Mouse (Mus musculus) limb, embryonic 13.5 days (tissue): Measurements from ENCODE around the gene Ptpn6. TPM values are rescaled to one million over a fixed set of nuclear protein-coding genes. Genes with fewer than 3 reads are reported as not detected.

Experiments
- ATAC-seq: fragments of 200-750 bp; cut with Nextera tagmentation; 2 replicates; pipeline ENCODE4 v1.8.0; 2017; ENCODE audit warnings: low read depth, moderate number of reproducible peaks, moderate TSS enrichment; ENCODE audit not compliant: low FRiP score
- H3K27ac ChIP-seq: fragments of 300-500 bp; sonication (generic); 2 replicates; pipeline ENCODE4 v1.5.1; 2015; ENCODE audit warnings: inconsistent platforms, mild to moderate bottlenecking, moderate library complexity
- H3K27me3 ChIP-seq: fragments of 300-500 bp; sonication (generic); 2 replicates; pipeline ENCODE4 v1.6.1; 2015; ENCODE audit warnings: mild to moderate bottlenecking, inconsistent platforms
- H3K36me3 ChIP-seq: fragments of 300-500 bp; sonication (generic); 2 replicates; pipeline ENCODE4 v1.6.1; 2015; ENCODE audit warnings: inconsistent platforms, mild to moderate bottlenecking, moderate library complexity
- H3K4me1 ChIP-seq: fragments of 300-500 bp; sonication (generic); 2 replicates; pipeline ENCODE4 v1.6.1; 2015; ENCODE audit warnings: inconsistent platforms
- H3K4me2 ChIP-seq: fragments of 300-500 bp; sonication (generic); replicated peaks from 2 replicates; pipeline ENCODE4 v1.6.1; 2015; ENCODE audit warnings: inconsistent platforms, mild to moderate bottlenecking, moderate library complexity
- H3K4me3 ChIP-seq: fragments of 300-500 bp; sonication (generic); 2 replicates; pipeline ENCODE4 v1.5.1; 2015; ENCODE audit warnings: moderate library complexity, mild to moderate bottlenecking, inconsistent platforms
- H3K9ac ChIP-seq: fragments of 300-500 bp; sonication (generic); 2 replicates; pipeline ENCODE4 v1.6.1; 2015; ENCODE audit warnings: mild to moderate bottlenecking, inconsistent platforms
- H3K9me3 ChIP-seq: fragments of 300-500 bp; sonication (generic); 2 replicates; pipeline ENCODE4 v1.6.1; 2016; ENCODE audit warnings: inconsistent platforms
- WGBS: fragments of 180-500 bp; shearing (Covaris S2); methylation state at CpG from one replicate; pipeline ENCODE4 v1.1.7; 2015; 5-methylcytosine and 5-hydroxymethylcytosine counted together
- polyA plus RNA-seq: library from polyadenylated mRNA; unstranded; fragments of >200 nt; fragmentation: Nextera tagmentation; extraction: Ambion mirVana; gene quantifications from 2 replicates; pipeline ENCODE4 v1.2.1, GENCODE M21; 2015

Ptpn6 gene
- polyA plus RNA-seq, 1 experiment from 2014 or later: 9.0 TPM

DNA sequence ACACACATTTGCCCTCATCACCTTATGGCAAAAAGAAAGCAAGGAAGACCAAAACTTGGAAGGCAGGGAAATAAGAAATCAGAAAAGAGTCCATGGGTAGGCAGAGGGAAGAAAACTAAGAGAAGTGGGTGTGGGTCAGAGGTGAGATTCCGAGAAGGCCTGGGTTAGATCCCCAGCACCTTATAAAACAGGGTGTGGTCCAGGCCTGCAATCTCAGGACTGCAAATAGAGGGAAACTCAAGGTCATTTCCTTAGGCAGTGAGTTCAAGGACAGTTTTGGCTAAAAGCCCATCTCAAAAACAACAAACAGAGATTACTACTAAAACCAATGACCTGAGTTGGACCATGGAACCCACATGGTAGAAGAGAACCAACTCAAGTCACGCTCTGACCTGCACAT lies 15.3 kb upstream of the Ptpn6 start:
- H3K27me3 ChIP-seq: no peaks in the 10 kb centered on the region
- peak overlapping the region; percentile 90; the same call in 1 of the 2 replicates for H3K4me2 ChIP-seq
- WGBS: 79% methylated on average over 2 of the region's 2 CpGs
- H3K9me3 ChIP-seq: no peaks in the 10 kb centered on the region
- no peak for ATAC-seq
- H3K27ac ChIP-seq: no peak overlapping the region
- H3K36me3 ChIP-seq: peaks cover 26% of the 10 kb centered on the region
- H3K9ac ChIP-seq: no peak overlapping the region
- no peak overlapping the region for H3K4me3 ChIP-seq
- H3K4me1 ChIP-seq: peaks cover 43% of the 10 kb centered on the region

GRCm38 (mm10) chr6:124750405-124750804 lies 11.9 kb upstream of the Ptpn6 start:
- Histone ChIP-seq H3K9ac (no peak overlapping the region), H3K36me3 (peaks cover 52% of the 10 kb centered on the region), H3K4me2 (no peak overlapping the region), H3K9me3 (no peaks in the 10 kb centered on the region), H3K27ac (no peak overlapping the region), H3K4me3 (no peak overlapping the region), H3K4me1 (peaks cover 40% of the 10 kb centered on the region), H3K27me3 (no peaks in the 10 kb centered on the region)
- WGBS: 86% methylated on average over 8 of the region's 8 CpGs
- ATAC-seq: no peak

DNA sequence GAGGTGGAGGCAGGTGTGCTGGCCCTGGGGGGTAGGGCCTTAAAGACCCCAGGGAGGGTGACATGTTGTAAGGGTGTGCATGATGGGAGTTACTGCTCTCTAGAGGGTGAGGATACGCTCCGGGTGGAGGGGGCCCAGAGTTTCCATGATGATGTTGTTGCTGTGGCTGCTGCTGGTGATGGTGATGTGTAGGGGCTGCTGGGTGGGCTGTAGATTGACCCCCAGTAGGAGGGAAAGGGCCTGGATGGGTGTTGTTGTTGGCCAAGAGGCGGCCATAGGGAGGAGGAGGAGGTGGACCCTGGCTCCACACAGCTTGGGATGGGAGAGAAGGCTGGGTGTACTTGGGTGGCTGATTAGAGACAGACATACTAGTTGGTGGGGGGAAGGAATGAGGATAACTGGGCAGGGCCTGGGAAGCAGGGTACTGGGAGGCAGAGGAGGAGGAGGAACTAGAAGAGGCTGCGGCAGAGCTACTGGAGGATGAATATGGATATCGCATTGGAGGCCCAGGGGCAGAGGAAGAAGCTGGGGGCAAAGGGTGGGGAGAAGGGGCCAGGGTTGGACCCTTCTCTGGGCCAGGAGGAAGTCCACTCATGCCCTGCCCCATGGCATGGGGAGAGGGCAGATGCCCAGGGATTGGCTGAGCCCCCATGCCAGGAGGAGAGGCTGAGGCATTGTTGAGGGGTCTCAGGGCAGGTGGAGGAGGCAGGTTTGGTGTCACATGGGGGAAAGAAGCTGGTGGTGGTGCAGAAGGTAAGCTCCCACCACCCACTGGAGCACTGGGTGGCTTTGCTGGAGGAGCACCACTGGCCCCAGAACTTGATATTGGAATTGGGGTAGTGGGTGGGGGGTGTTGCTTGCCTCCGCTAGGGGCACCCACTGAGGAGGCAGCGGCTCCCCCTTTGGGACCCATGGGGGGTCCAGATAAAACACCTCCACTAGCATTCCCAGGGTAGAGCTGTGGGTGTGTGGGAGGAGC lies 8.4 kb upstream of the Ptpn6 start:
- Histone ChIP-seq H3K4me2 (peak overlapping the region; percentile 94), H3K4me1 (peaks cover 28% of the 10 kb centered on the region), H3K4me3 (peak overlapping the region; percentile 54), H3K27ac (no peak overlapping the region; the same call in 1 of the 2 replicates), H3K36me3 (peaks cover 67% of the 10 kb centered on the region), H3K9me3 (no peaks in the 10 kb centered on the region), H3K9ac (peak overlapping the region; percentile 84; the same call in 1 of the 2 replicates), H3K27me3 (no peaks in the 10 kb centered on the region)
- no peak for ATAC-seq
- WGBS: 90% methylated on average over 7 of the region's 7 CpGs

GRCm38 (mm10) chr6:124746296-124746605 lies 7.7 kb upstream of the Ptpn6 start:
- peaks cover 67% of the 10 kb centered on the region for H3K36me3 ChIP-seq

DNA sequence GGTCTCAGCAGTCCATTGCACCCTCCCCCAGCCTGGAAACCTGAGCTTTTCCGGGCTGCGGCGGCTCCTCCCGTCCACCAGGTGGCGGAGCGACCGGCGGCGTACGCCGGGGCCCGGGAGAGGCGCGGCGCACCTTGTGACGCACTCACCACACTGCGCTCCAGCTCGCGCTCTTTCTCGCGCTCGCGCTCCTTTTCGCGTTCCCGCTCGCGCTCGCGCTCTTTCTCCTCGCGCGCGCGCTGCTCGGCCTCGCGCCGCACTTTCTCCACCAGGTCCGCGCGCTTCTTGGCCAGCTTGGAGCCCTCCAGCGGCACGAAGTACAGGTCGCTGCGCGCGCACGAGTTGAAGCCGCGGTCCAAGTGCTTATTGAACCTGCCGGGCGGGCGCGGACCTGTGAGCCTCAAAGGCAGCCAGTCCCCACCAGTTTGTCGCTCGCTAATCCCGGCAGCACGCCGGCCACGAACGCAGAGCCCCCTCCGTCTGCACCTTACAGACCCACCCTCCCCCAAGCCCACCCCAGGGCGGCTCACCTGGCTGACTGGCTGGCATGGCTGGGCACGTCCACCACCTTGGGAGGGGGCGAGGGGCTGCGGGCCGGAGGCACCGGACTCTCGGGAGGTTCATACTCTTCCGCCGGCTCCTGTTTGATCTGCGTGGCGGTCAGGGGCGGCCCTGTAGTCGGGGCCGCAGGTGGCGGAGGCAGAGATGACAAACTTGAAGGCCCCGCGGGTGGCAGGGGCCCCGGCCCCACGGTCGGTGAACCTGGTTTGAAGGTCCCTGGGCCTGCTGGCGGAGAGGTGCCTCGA lies 7.2 kb upstream of the Ptpn6 start:
- H3K4me1 ChIP-seq: peaks cover 33% of the 10 kb centered on the region
- peak overlapping the region; percentile 94 for H3K4me2 ChIP-seq
- no peaks in the 10 kb centered on the region for H3K27me3 ChIP-seq
- H3K9ac ChIP-seq: peak overlapping the region; percentile 84
- H3K36me3 ChIP-seq: peaks cover 67% of the 10 kb centered on the region
- H3K4me3 ChIP-seq: peak overlapping the region; percentile 54
- under 1% methylated on average over 77 of the region's 85 CpGs for WGBS
- H3K9me3 ChIP-seq: no peaks in the 10 kb centered on the region
- peak; percentile 77 for ATAC-seq
- peak overlapping the region; percentile 88 for H3K27ac ChIP-seq

More at GRCm38 (mm10) chr6:124746296-124746605, 7.7 kb upstream of the Ptpn6 start:
- Histone ChIP-seq H3K9me3 (no peaks in the 10 kb centered on the region), H3K27ac (peak overlapping the region; percentile 88), H3K27me3 (no peaks in the 10 kb centered on the region), H3K4me2 (peak overlapping the region; percentile 94), H3K9ac (peak overlapping the region; percentile 84), H3K4me3 (peak overlapping the region; percentile 54), H3K4me1 (peaks cover 33% of the 10 kb centered on the region)
- peak; percentile 4; the same call in 1 of the 2 replicates for ATAC-seq
- 16% methylated on average over 8 of the region's 8 CpGs for WGBS

- 70% methylated on average over 26 of the region's 26 CpGs for WGBS
Observed at GRCm38 (mm10) chr6:124744755-124745321, 6.3 kb upstream of the Ptpn6 start.

GRCm38 (mm10) chr6:124743647-124744046 lies 5.1 kb upstream of the Ptpn6 start:
- no peak overlapping the region for H3K4me3 ChIP-seq
- no peak overlapping the region for H3K27ac ChIP-seq
- H3K27me3 ChIP-seq: no peaks in the 10 kb centered on the region
- 89% methylated on average over 8 of the region's 8 CpGs for WGBS
- peaks cover 63% of the 10 kb centered on the region for H3K36me3 ChIP-seq
- no peaks in the 10 kb centered on the region for H3K9me3 ChIP-seq
- peak overlapping the region; percentile 26; the same call in 1 of the 2 replicates for H3K9ac ChIP-seq
- ATAC-seq: no peak
- H3K4me1 ChIP-seq: peaks cover 47% of the 10 kb centered on the region
- H3K4me2 ChIP-seq: no peak overlapping the region

More at GRCm38 (mm10) chr6:124744755-124745321, 6.3 kb upstream of the Ptpn6 start:
- Histone ChIP-seq H3K4me3 (peak overlapping the region; percentile 54), H3K36me3 (peaks cover 64% of the 10 kb centered on the region), H3K27me3 (no peaks in the 10 kb centered on the region), H3K9me3 (no peaks in the 10 kb centered on the region), H3K27ac (peak overlapping the region; percentile 74; the same call in 1 of the 2 replicates), H3K4me2 (peak overlapping the region; percentile 94), H3K4me1 (peaks cover 37% of the 10 kb centered on the region), H3K9ac (peak overlapping the region; percentile 66)
- ATAC-seq: no peak

DNA sequence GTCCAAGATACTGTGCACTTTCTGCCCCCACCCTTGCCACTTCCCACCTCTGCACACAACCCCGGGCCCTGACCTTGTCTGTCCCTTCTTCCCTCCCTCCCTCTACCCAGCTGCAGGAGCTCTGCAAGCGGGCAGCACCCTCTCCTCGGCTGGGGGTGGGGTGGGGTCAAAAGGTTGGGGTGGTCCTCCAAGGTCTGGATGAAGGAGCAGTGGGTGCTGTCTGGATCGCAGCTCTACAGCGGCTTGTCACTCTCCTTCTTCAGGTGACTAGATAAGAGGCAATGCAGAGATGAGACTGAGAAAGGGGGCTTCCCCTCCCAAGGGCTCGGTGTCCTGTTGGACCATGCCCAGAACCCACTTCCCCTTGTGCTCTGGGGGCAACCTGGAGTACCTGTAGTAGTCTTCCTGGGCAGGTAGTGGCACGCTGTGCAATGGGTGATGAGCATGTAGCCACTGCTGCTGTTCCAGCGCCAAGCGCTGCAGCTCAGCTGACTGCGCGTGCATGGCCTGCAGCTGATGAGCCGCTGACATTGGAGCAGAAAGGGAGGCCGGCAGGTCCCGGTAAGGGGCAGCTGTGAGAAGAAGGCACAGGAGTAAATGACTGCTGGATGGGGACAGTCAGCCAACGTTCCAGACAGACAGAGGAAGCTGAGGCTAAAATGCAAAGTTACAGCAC lies 4.5 kb upstream of the Ptpn6 start:
- H3K36me3 ChIP-seq: peaks cover 57% of the 10 kb centered on the region
- no peaks in the 10 kb centered on the region for H3K9me3 ChIP-seq
- ATAC-seq: no peak
- H3K27me3 ChIP-seq: no peaks in the 10 kb centered on the region
- H3K27ac ChIP-seq: no peak overlapping the region
- peak overlapping the region; percentile 26; the same call in 1 of the 2 replicates for H3K9ac ChIP-seq
- no peak overlapping the region for H3K4me2 ChIP-seq
- peaks cover 51% of the 10 kb centered on the region for H3K4me1 ChIP-seq
- no peak overlapping the region for H3K4me3 ChIP-seq
- WGBS: 92% methylated on average over 15 of the region's 15 CpGs

DNA sequence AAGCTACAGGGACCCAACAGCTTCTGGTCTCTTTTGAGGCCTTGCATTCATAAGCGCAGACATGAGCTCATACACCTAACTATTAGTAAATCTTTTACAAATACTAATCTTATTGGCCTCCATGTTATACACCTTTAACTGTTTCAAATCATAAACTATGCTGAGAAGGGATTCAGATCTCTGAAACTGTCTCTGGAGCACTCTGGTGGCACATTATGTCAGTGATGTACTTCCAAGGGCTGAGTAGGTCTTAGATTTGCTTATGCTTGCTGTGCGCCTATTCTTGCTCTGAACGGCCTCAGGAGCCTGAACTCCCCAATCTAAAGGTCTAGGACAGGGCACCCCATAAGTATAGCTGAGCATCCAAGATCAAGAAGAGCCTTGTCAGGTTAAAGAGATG lies 3.3 kb upstream of the Ptpn6 start:
- H3K4me2 ChIP-seq: peak overlapping the region; percentile 71
- 75% methylated on average over 3 of the region's 3 CpGs for WGBS
- H3K9ac ChIP-seq: peak overlapping the region; percentile 62
- H3K9me3 ChIP-seq: no peaks in the 10 kb centered on the region
- ATAC-seq: no peak
- peaks cover 47% of the 10 kb centered on the region for H3K4me1 ChIP-seq
- H3K27ac ChIP-seq: peak overlapping the region; percentile 99
- H3K4me3 ChIP-seq: peak overlapping the region; percentile 74
- H3K27me3 ChIP-seq: no peaks in the 10 kb centered on the region
- peaks cover 45% of the 10 kb centered on the region for H3K36me3 ChIP-seq

- whole genome bisulfite sequencing: under 1% methylated on average over 41 of the region's 41 CpGs
- H3K4me2 ChIP-seq: peak within 1 kb of the TSS; percentile 71
- peak within 1 kb of the TSS; percentile 99 for H3K27ac ChIP-seq
- H3K4me3 ChIP-seq: peak within 1 kb of the TSS; percentile 74
- H3K9me3 ChIP-seq: no peaks in the 10 kb centered on the region
- H3K9ac ChIP-seq: peak within 1 kb of the TSS; percentile 87
- H3K36me3 ChIP-seq: peaks cover 40% of the 10 kb centered on the region
- peaks cover 39% of the 10 kb centered on the region for H3K4me1 ChIP-seq
- ATAC-seq: peak; percentile 85
- H3K27me3 ChIP-seq: no peaks in the 10 kb centered on the region
Observed at GRCm38 (mm10) chr6:124740888-124741761, 2.6 kb upstream of the Ptpn6 start, which contains the start of gene Grcc10. Grcc10 (minus strand) TSS chr6:124741374.
